Mouse (Mus musculus): ENCODE data around the gene Coa4. TPM values are rescaled to one million over a fixed set of nuclear protein-coding genes. Genes with fewer than 3 reads are reported as not detected.

Gene Coa4
- polyA plus RNA-seq, 1 experiment from 2014 or later = 26.6 TPM

DNA sequence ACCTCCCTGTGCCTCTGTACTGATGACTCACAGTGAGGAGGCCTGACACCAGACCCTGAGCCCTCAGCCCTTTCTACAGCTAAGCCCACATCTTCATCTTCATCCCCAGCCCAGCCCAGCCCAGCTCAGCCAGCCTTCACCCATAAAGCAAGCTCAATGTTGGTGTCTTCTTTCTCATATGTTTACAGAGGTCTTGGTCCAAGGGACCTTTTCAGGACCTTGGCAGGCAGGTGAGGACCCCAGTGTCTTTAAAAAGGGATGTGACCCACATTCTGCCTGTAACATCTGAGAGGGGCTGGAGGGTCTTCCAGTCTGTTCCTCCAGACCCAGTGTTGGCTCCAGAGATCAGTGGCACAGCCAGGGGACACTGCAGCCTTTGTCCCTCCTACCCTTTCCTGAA, 37.4 kb upstream of the Coa4 start:
- Histone ChIP-seq H3K27ac (replicated peaks in 1 of 2; ENCODE audit: control insufficient read depth in 1 of 2, insufficient read depth in 1 of 2, low read depth in 2 of 2, low read length in 2 of 2) (no peak overlapping the region), H3K9ac (ENCODE audit: low read length) (no peak overlapping the region), H3K27me3 (ENCODE audit: control insufficient read depth, insufficient read depth, low read length) (no peaks in the 10 kb centered on the region), H3K4me2 (ENCODE audit: low read length) (no peak overlapping the region), H3K4me1 (ENCODE audit: control insufficient read depth in 2 of 2, insufficient read depth in 2 of 2, low read length in 2 of 2) (peaks cover 17 to 21% of the 10 kb centered on the region in 2 experiments), H3K36me3 (ENCODE audit: control insufficient read depth, insufficient read depth, low read length) (peaks cover 43% of the 10 kb centered on the region), H3K4me3 (ENCODE audit: control insufficient read depth in 1 of 2, insufficient read depth in 1 of 2, low read depth in 1 of 2, low read length in 2 of 2) (no peak overlapping the region), H3K9me3 (ENCODE audit: control insufficient read depth, low read length) (no peaks in the 10 kb centered on the region)
- no peak for ATAC-seq (ENCODE audit: insufficient number of reproducible peaks, insufficient read depth, low FRiP score, low read depth)

DNA sequence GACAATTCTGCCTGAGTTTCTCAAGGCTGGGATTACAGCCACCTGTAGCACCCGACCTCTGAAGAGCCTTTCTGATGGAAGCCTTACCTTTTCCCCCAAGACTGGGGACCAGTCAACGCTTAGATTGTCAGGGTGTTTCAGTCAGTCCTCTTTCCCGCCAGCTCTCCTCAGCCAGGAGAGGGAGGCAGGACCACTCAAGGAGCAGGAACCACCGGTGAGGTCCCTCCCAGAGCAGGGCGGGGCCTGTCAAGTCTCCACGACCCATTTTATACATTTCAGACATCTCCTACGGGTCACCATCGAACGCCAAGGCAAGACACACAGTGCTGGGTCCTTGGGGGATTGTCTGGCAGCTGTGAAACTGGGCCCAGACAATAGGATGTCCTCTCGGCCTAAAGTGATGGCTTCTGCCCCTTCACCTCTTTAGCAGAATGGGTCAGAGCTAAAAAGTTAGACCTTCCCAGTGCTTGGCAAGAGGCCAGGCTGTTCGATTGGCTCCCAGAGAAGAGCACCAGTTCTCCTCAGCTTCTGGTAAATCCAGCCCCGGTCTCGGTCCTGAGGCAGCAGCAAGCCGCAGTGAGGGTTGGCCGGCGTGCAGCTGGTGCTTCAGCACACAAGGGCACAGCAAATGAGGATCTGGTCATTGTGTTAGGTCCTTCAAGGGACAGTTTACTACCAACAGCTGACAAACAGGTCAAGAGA, 36.4 kb upstream of the Coa4 start:
- H3K4me3 ChIP-seq (ENCODE audit: control insufficient read depth in 1 of 2, insufficient read depth in 1 of 2, low read depth in 1 of 2, low read length in 2 of 2) = no peak overlapping the region
- no peak overlapping the region for H3K27ac ChIP-seq (replicated peaks in 1 of 2; ENCODE audit: control insufficient read depth in 1 of 2, insufficient read depth in 1 of 2, low read depth in 2 of 2, low read length in 2 of 2)
- H3K4me2 ChIP-seq (ENCODE audit: low read length) = no peak overlapping the region
- ATAC-seq (ENCODE audit: insufficient number of reproducible peaks, insufficient read depth, low FRiP score, low read depth) = no peak
- no peaks in the 10 kb centered on the region for H3K9me3 ChIP-seq (ENCODE audit: control insufficient read depth, low read length)
- no peak overlapping the region for H3K9ac ChIP-seq (ENCODE audit: low read length)
- peaks cover 43% of the 10 kb centered on the region for H3K36me3 ChIP-seq (ENCODE audit: control insufficient read depth, insufficient read depth, low read length)
- no peaks in the 10 kb centered on the region for H3K27me3 ChIP-seq (ENCODE audit: control insufficient read depth, insufficient read depth, low read length)
- WGBS = 66% methylated on average over 16 of the region's 16 CpGs
- peaks cover 9 to 11% of the 10 kb centered on the region in 2 experiments; a peak in 3 of 4 replicates for H3K4me1 ChIP-seq (ENCODE audit: control insufficient read depth in 2 of 2, insufficient read depth in 2 of 2, low read length in 2 of 2)

- ATAC-seq (ENCODE audit: insufficient number of reproducible peaks, insufficient read depth, low FRiP score, low read depth) = no peak
- 74% methylated on average over 6 of the region's 6 CpGs for WGBS
- H3K27me3 ChIP-seq (ENCODE audit: control insufficient read depth, insufficient read depth, low read length) = no peaks in the 10 kb centered on the region
- H3K36me3 ChIP-seq (ENCODE audit: control insufficient read depth, insufficient read depth, low read length) = peaks cover 40% of the 10 kb centered on the region
- no peak overlapping the region for H3K9ac ChIP-seq (ENCODE audit: low read length)
- H3K27ac ChIP-seq (replicated peaks in 1 of 2; ENCODE audit: control insufficient read depth in 1 of 2, insufficient read depth in 1 of 2, low read depth in 2 of 2, low read length in 2 of 2) = no peak overlapping the region
- no peak overlapping the region for H3K4me3 ChIP-seq (ENCODE audit: control insufficient read depth in 1 of 2, insufficient read depth in 1 of 2, low read depth in 1 of 2, low read length in 2 of 2)
- no peaks in the 10 kb centered on the region for H3K9me3 ChIP-seq (ENCODE audit: control insufficient read depth, low read length)
- peaks cover 3% of the 10 kb centered on the region in 2 experiments; a peak in 3 of 4 replicates for H3K4me1 ChIP-seq (ENCODE audit: control insufficient read depth in 2 of 2, insufficient read depth in 2 of 2, low read length in 2 of 2)
- H3K4me2 ChIP-seq (ENCODE audit: low read length) = no peak overlapping the region
Observed at GRCm38 (mm10) chr7:100501027-100501843, 35.6 kb upstream of the Coa4 start.

DNA sequence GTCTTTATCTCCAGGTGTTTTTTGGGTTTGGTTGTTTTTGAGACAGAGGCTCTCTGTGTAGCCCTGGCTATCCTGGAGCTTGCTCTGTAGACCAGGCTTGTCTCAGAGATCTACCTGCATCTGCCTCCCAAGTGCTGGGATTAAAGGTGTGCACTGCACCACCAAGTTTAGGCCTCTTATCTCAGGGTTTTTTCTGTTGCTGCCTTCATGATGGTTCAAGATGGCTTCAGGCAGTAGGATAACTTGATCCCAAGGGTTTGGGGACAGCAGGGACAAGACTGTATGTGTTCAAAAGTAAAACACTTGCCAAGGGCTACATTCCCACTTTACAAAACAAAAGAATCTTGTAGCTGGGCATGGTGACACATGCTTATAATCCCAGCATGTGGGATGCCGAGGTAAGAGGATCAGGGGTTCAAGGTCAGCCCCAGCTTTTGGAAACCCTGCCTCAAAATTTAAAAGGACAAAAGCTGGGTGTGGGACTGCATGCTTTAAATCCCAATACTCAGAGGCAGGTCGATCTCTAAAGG, 35.0 kb upstream of the Coa4 start:
- no peak for ATAC-seq (ENCODE audit: insufficient number of reproducible peaks, insufficient read depth, low FRiP score, low read depth)
- no peak overlapping the region for H3K27ac ChIP-seq (replicated peaks in 1 of 2; ENCODE audit: control insufficient read depth in 1 of 2, insufficient read depth in 1 of 2, low read depth in 2 of 2, low read length in 2 of 2)
- no peak overlapping the region for H3K9ac ChIP-seq (ENCODE audit: low read length)
- H3K36me3 ChIP-seq (ENCODE audit: control insufficient read depth, insufficient read depth, low read length) = peaks cover 34% of the 10 kb centered on the region
- no peaks in the 10 kb centered on the region for H3K27me3 ChIP-seq (ENCODE audit: control insufficient read depth, insufficient read depth, low read length)
- H3K4me1 ChIP-seq (ENCODE audit: control insufficient read depth in 2 of 2, insufficient read depth in 2 of 2, low read length in 2 of 2) = no peaks in the 10 kb centered on the region
- no peaks in the 10 kb centered on the region for H3K9me3 ChIP-seq (ENCODE audit: control insufficient read depth, low read length)
- 57% methylated on average over 2 of the region's 2 CpGs for WGBS
- no peak overlapping the region for H3K4me3 ChIP-seq (ENCODE audit: control insufficient read depth in 1 of 2, insufficient read depth in 1 of 2, low read depth in 1 of 2, low read length in 2 of 2)
- H3K4me2 ChIP-seq (ENCODE audit: low read length) = no peak overlapping the region

DNA sequence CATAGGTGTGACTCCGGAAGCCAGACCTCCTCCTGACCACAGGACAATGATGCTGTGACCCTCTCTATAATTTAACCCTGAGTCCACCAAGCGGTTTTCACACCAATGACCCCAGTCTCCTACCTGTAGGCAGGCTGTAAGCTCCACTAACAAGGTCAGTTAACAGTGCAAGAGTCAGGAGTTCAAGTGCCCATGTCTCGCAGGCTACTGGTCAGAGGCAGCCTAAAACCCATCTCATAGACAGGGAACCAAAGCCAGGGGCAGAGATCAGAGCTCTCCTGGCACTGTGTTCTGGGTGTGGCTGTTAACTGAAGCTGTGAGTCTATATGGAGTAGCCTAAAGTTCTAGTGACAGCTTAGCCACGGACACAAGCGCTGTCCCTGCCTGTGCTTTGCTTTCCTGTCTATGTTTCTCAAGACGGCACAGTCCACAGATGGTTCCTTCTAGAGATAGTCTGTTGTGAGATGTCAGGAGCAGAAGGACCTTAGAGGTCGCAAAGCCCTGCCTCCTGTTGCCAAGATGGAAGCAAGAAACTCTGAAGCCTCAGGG, 34.4 kb upstream of the Coa4 start:
- no peak overlapping the region for H3K4me3 ChIP-seq (ENCODE audit: control insufficient read depth in 1 of 2, insufficient read depth in 1 of 2, low read depth in 1 of 2, low read length in 2 of 2)
- ATAC-seq (ENCODE audit: insufficient number of reproducible peaks, insufficient read depth, low FRiP score, low read depth) = no peak

DNA sequence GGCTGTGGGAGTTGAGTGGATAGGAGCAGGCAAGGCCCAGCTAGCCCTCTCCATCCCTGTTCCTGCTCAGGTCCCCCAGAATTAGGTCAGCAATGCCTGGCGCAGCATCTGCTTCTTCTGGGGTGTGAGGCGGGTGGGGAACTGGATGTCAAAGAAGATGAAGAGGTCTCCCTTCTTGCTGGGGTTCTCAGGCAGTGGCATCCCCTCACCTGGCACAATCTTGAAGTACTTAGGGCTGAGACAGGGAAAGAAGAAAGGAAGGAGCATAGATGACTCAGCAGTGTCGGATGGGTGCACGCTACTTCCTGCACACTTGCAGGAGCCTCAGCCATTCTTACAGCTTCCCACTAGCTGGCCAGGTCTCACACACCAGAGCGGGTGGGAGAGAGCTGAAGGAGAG, 33.8 kb upstream of the Coa4 start:
- no peak overlapping the region for H3K4me3 ChIP-seq (ENCODE audit: control insufficient read depth in 1 of 2, insufficient read depth in 1 of 2, low read depth in 1 of 2, low read length in 2 of 2)
- no peak overlapping the region for H3K4me2 ChIP-seq (ENCODE audit: low read length)
- WGBS = 85% methylated on average over 5 of the region's 5 CpGs
- no peak for ATAC-seq (ENCODE audit: insufficient number of reproducible peaks, insufficient read depth, low FRiP score, low read depth)
- H3K9ac ChIP-seq (ENCODE audit: low read length) = no peak overlapping the region
- no peaks in the 10 kb centered on the region for H3K4me1 ChIP-seq (ENCODE audit: control insufficient read depth in 2 of 2, insufficient read depth in 2 of 2, low read length in 2 of 2)
- no peaks in the 10 kb centered on the region for H3K27me3 ChIP-seq (ENCODE audit: control insufficient read depth, insufficient read depth, low read length)
- no peak overlapping the region for H3K27ac ChIP-seq (replicated peaks in 1 of 2; ENCODE audit: control insufficient read depth in 1 of 2, insufficient read depth in 1 of 2, low read depth in 2 of 2, low read length in 2 of 2)
- H3K36me3 ChIP-seq (ENCODE audit: control insufficient read depth, insufficient read depth, low read length) = peaks cover 22% of the 10 kb centered on the region
- no peaks in the 10 kb centered on the region for H3K9me3 ChIP-seq (ENCODE audit: control insufficient read depth, low read length)

More for the DNA sequence above, 34.4 kb upstream of the Coa4 start:
- Histone ChIP-seq H3K36me3 (ENCODE audit: control insufficient read depth, insufficient read depth, low read length) (peaks cover 28% of the 10 kb centered on the region), H3K27ac (replicated peaks in 1 of 2; ENCODE audit: control insufficient read depth in 1 of 2, insufficient read depth in 1 of 2, low read depth in 2 of 2, low read length in 2 of 2) (no peak overlapping the region), H3K4me1 (ENCODE audit: control insufficient read depth in 2 of 2, insufficient read depth in 2 of 2, low read length in 2 of 2) (no peaks in the 10 kb centered on the region), H3K9ac (ENCODE audit: low read length) (no peak overlapping the region), H3K27me3 (ENCODE audit: control insufficient read depth, insufficient read depth, low read length) (no peaks in the 10 kb centered on the region), H3K4me2 (ENCODE audit: low read length) (no peak overlapping the region), H3K9me3 (ENCODE audit: control insufficient read depth, low read length) (no peaks in the 10 kb centered on the region)
- WGBS = 77% methylated on average over 7 of the region's 7 CpGs

- 79% methylated on average over 13 of the region's 13 CpGs for WGBS
Observed at GRCm38 (mm10) chr7:100504740-100505487, 32.0 kb upstream of the Coa4 start.

More at GRCm38 (mm10) chr7:100504740-100505487, 32.0 kb upstream of the Coa4 start:
- Histone ChIP-seq H3K4me3 (ENCODE audit: control insufficient read depth in 1 of 2, insufficient read depth in 1 of 2, low read depth in 1 of 2, low read length in 2 of 2) (no peak overlapping the region), H3K27me3 (ENCODE audit: control insufficient read depth, insufficient read depth, low read length) (no peaks in the 10 kb centered on the region), H3K36me3 (ENCODE audit: control insufficient read depth, insufficient read depth, low read length) (peaks cover 3% of the 10 kb centered on the region; the same call in 1 of the 2 replicates), H3K9ac (ENCODE audit: low read length) (no peak overlapping the region), H3K4me2 (ENCODE audit: low read length) (no peak overlapping the region), H3K9me3 (ENCODE audit: control insufficient read depth, low read length) (no peaks in the 10 kb centered on the region), H3K4me1 (ENCODE audit: control insufficient read depth in 2 of 2, insufficient read depth in 2 of 2, low read length in 2 of 2) (no peaks in the 10 kb centered on the region), H3K27ac (replicated peaks in 1 of 2; ENCODE audit: control insufficient read depth in 1 of 2, insufficient read depth in 1 of 2, low read depth in 2 of 2, low read length in 2 of 2) (no peak overlapping the region)
- no peak for ATAC-seq (ENCODE audit: insufficient number of reproducible peaks, insufficient read depth, low FRiP score, low read depth)

All from heart, embryonic 14.5 days (tissue).